Mouse (Mus musculus) right cerebral cortex, adult 18-20 months (tissue): ENCODE measurements around the gene Rnf213.

Experiments
- DNase-seq: peaks from one replicate; pipeline ENCODE4 v3.0.0; 2022; ENCODE audit warnings: mixed read lengths

Gene Rnf213

GRCm38 (mm10) chr11:119516677-119517361, 123.9 kb downstream of the Rnf213 start:
- peak; percentile 69 for DNase-seq

DNA sequence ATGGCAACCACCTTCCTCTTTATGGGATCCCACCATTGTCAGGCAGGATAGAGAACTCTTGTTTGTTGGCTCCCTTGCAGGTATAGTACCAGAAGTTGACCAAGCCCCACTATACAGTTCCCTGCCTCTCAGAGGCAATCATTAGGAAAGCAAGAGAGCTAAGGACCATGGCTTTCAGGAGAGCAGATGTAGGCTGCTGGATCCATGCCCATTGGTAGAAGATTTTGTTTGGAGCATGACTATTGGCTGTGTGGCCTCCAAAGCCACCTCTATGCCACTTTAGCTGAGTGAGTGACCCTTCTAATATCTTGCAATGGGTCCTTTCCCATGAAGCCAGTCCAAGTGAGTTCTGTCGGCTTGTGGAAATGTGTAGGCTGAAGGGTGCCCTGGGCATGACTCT, 126.5 kb downstream of the Rnf213 start:
- DNase-seq, result no peak

GRCm38 (mm10) chr11:119520005-119520712, 127.3 kb downstream of the Rnf213 start:
- DNase-seq, result peak; percentile 61

- DNase-seq, result no peak
These were observed 127.8 kb downstream of the Rnf213 start for GRCm38 (mm10) chr11:119520713-119521063.

DNA sequence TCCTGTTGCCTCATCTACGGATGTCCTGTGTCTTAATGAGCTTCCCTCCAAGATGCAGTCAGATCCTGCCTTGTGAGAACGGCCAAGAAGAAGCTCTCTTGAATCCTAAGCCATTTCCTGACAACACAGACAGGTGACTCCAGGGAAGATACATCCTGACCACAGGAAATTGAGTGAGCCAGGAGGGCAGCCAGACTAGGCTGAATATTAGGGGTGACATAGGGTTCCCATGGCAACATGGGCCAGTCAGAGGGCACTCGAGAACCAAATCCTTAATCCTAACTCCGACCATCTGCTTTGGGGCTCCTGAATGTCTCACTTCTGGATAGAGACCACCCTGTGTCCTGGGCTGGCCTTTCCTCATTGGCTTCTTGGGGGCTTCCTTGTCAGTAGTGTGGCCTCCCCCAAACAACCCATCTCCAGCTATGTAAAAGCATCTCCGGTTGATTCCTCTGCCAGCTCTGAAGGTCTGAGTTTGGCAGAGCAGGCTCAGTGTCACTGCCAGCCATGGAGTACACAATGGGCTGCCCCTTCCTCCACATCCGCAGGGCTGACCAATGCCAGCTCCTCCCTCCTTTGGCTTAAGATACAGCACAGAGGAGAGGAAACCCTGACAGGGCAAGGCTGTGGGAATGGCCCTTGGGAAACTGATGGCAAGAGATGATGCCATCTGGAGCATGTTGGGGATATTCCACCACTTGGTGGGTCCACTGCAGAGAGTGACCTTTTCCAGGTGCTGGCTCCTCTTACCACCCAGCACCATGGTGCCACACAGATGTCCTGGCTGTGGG, 129.2 kb downstream of the Rnf213 start:
- DNase-seq, result no peak

GRCm38 (mm10) chr11:119522779-119523178, 129.9 kb downstream of the Rnf213 start:
- no peak for DNase-seq

DNA sequence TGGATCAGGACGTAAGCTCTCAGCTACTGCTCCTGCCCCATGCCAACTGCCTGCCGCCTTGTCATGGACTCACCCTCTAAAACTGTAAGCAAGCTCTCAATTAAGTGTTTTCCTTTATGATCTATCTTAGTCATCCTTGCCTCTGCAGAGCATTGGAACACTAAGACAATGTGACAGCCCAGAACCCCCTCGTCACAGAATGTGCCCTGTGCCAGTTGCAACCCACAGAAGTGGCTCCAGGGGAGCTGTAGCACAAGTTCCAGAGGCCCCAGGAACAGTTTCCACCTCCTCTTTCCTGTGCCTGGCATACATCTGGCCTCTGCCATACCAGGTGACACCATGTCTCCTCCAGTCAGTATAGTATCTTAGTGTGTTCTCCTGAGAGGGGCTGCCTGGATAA, 130.5 kb downstream of the Rnf213 start:
- no peak for DNase-seq

GRCm38 (mm10) chr11:119524545-119524949, 131.6 kb downstream of the Rnf213 start:
- DNase-seq, result peak; percentile 84

- DNase-seq, result no peak
These were observed 133.4 kb downstream of the Rnf213 start for GRCm38 (mm10) chr11:119526068-119526966.

DNA sequence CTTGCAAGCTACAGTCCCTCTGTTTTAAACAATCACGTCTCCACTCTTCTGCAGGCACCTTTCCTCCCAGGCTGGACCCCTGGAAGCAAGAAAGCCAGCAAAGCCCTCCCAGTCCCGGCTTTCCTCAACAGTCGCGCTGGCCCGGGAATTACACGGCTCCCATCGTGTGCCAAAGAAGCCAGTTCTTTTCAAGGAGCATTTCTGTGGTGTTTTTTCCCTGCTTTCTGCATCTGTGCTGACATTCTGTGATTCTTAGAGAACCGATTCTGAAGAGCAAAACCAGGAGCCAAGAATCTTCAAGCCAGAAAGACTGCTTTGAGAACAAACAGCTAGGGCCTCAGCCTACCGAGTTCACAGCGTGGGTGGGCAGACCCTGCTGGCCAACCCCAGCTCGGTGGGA, 136.0 kb downstream of the Rnf213 start:
- DNase-seq, result peak; percentile 26

GRCm38 (mm10) chr11:119532460-119532859, 139.6 kb downstream of the Rnf213 start:
- no peak for DNase-seq

GRCm38 (mm10) chr11:119533745-119534144, 140.8 kb downstream of the Rnf213 start:
- DNase-seq, result no peak
